Mouse (Mus musculus): Measurements from ENCODE around the gene Pdlim5. TPM values are rescaled to one million over a fixed set of nuclear protein-coding genes. Genes with fewer than 3 reads are reported as not detected.
A peak's percentile ranks its signal among the peaks of the same experiment; 100 is the strongest.
"Not testable (repeated sequence)": the region's sequence is repeated elsewhere in the genome, so short reads cannot be mapped to it uniquely, and the experiment has no call there.

The Pdlim5 gene
- polyA plus RNA-seq, 1 experiment from 2014 or later: 9.4 TPM

DNA sequence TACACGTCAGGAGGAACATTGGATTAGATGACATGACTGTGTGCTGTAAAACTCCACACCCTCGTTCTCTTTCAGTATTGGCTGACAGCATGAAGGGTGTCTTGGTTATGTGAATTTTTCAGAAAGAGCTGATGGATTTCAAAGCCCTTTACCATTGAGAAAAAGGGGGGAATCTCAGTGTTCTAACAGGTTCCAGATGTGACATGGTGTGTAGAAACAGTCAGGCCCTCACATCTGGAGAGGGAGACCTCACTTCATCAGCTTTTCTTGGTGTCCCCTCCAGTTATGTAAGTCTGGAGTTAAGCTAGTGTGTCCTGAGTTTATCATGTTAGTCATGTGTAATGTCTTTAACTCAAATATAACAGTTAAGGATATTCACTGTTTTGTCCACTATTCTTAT is 182.7 kb downstream of the Pdlim5 start:
- no peak for ATAC-seq
- no peaks in the 10 kb centered on the region for H3K36me3 ChIP-seq (replicated peaks; ENCODE audit: insufficient read depth, low read length)
- H3K27ac ChIP-seq (ENCODE audit: low read depth): no peak overlapping the region
- TF ChIP-seq CTCF (IDR thresholded peaks at IDR 0.05; ENCODE audit: low read depth) (no peak), EP300 (IDR thresholded peaks at IDR 0.05; ENCODE audit: low read depth) (no peak)
- no peaks in the 10 kb centered on the region for H3K27me3 ChIP-seq (ENCODE audit: insufficient read depth, low read length)
- no peaks in the 10 kb centered on the region for H3K9me3 ChIP-seq (ENCODE audit: low read length)
- no peak overlapping the region for H3K9ac ChIP-seq (replicated peaks)
- DNase-seq: no peak
- 69% methylated on average over 2 of the region's 2 CpGs for WGBS (ENCODE audit: insufficient replicate concordance)
- no peak overlapping the region for H3K4me2 ChIP-seq (ENCODE audit: low read depth, low read length)
- no peak overlapping the region for H3K4me3 ChIP-seq (ENCODE audit: low read depth, low read length)
- H3K4me1 ChIP-seq (ENCODE audit: insufficient read depth): no peaks in the 10 kb centered on the region

DNA sequence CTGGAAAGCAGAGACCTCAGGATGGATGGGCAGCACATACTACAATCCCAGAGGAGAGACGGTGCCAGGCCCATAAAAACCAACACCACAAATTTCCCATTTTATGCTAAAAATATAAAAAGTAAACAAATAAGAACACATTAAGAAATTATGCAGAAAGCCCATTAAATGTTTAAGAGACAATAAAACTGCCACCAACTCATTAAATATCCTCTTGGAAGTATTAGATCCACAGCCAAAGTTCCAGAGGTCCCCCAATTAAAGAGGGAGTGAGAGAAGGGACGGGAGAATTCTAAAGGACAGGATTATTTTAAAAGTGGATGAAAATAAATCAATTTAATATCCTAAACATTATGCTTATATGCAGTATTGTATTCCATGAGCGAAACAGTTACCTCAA is 183.3 kb downstream of the Pdlim5 start:
- H3K4me3 ChIP-seq (ENCODE audit: low read depth, low read length): no peak overlapping the region
- WGBS (ENCODE audit: insufficient replicate concordance): 63% methylated on average over 3 of the region's 3 CpGs
- no peaks in the 10 kb centered on the region for H3K9me3 ChIP-seq (ENCODE audit: low read length)
- H3K36me3 ChIP-seq (replicated peaks; ENCODE audit: insufficient read depth, low read length): no peaks in the 10 kb centered on the region
- H3K27me3 ChIP-seq (ENCODE audit: insufficient read depth, low read length): no peaks in the 10 kb centered on the region
- H3K9ac ChIP-seq (replicated peaks): no peak overlapping the region
- ATAC-seq: no peak
- no peak overlapping the region for H3K4me2 ChIP-seq (ENCODE audit: low read depth, low read length)
- no peak overlapping the region for H3K27ac ChIP-seq (ENCODE audit: low read depth)
- TF ChIP-seq CTCF (IDR thresholded peaks at IDR 0.05; ENCODE audit: low read depth) (no peak), EP300 (IDR thresholded peaks at IDR 0.05; ENCODE audit: low read depth) (no peak)
- no peaks in the 10 kb centered on the region for H3K4me1 ChIP-seq (ENCODE audit: insufficient read depth)
- DNase-seq: no peak

DNA sequence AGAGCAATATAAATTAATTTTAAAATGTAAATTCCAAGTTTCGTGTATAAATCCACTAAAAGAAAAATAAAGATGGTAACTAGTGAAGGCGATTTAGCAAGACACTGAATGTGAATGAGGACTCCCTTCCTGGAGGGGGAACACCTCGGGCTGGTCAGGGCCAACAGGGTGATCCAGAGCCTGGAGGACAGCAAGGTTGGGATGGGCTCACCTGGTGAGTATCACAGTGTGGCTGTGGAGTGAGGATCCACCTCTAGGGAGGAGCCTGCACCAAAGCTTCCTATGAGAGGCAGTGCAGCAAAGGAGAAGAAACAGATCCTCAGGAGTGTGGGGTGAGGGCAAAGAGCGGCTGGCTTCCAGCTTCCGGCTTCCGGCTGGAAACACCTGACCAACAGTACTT is 185.5 kb downstream of the Pdlim5 start:
- TF ChIP-seq EP300 (IDR thresholded peaks at IDR 0.05; ENCODE audit: low read depth) (no peak), CTCF (IDR thresholded peaks at IDR 0.05; ENCODE audit: low read depth) (no peak)
- Histone ChIP-seq H3K27me3 (ENCODE audit: insufficient read depth, low read length) (no peaks in the 10 kb centered on the region), H3K36me3 (replicated peaks; ENCODE audit: insufficient read depth, low read length) (no peaks in the 10 kb centered on the region), H3K9me3 (ENCODE audit: low read length) (no peaks in the 10 kb centered on the region), H3K4me3 (ENCODE audit: low read depth, low read length) (no peak overlapping the region), H3K27ac (ENCODE audit: low read depth) (no peak overlapping the region), H3K4me2 (ENCODE audit: low read depth, low read length) (no peak overlapping the region), H3K4me1 (ENCODE audit: insufficient read depth) (no peaks in the 10 kb centered on the region), H3K9ac (replicated peaks) (no peak overlapping the region)
- 69% methylated on average over 6 of the region's 6 CpGs for WGBS (ENCODE audit: insufficient replicate concordance)
- DNase-seq (no peak), ATAC-seq (no peak)

DNA sequence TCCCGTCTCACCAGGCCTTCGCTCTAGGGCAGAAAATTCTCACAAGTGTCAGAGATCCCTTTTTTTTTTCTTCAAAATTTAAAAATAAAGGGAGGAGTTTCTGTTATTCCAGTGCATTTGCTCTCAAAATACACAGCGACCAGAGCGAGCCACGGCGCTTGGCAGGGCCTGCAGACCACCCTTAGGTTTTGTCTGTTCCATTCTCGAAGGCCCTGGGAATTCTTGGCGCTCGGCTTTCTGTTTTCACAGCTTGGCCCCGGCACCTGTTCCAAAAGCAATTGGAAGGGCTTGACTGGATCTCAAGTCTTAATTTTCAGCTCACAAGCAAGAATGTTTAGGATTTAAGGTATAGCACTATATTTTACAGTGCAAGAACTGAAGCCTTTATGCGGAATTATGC is 186.4 kb downstream of the Pdlim5 start:
- Histone ChIP-seq H3K4me1 (ENCODE audit: insufficient read depth) (no peaks in the 10 kb centered on the region), H3K4me2 (ENCODE audit: low read depth, low read length) (no peak overlapping the region), H3K27me3 (ENCODE audit: insufficient read depth, low read length) (no peaks in the 10 kb centered on the region), H3K27ac (ENCODE audit: low read depth) (no peak overlapping the region), H3K9me3 (ENCODE audit: low read length) (no peaks in the 10 kb centered on the region), H3K36me3 (replicated peaks; ENCODE audit: insufficient read depth, low read length) (no peaks in the 10 kb centered on the region), H3K4me3 (ENCODE audit: low read depth, low read length) (no peak overlapping the region), H3K9ac (replicated peaks) (no peak overlapping the region)
- no peak for TF ChIP-seq CTCF (IDR thresholded peaks at IDR 0.05; ENCODE audit: low read depth)
- no peak for TF ChIP-seq EP300 (IDR thresholded peaks at IDR 0.05; ENCODE audit: low read depth)
- no peak for ATAC-seq
- 88% methylated on average over 11 of the region's 11 CpGs for WGBS (ENCODE audit: insufficient replicate concordance)
- DNase-seq: no peak

DNA sequence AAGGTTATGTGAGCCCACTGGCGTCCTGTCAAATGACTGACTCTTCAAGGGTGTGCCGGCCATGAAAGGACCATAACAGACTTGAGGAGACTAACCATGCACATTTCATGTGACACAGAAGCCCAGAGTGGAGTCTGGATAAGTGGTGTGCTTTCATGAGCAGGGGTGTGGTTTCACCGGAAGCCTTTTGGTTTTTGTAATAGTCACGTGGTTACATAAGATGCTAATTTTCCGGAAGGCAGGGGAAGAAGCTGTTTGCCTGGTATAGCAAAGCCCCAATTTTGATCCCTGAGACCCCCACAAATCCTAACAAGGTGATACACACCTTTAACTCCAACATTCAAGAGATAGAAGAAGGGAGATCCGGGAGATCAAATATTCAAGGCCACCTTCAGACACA is 188.0 kb downstream of the Pdlim5 start:
- Histone ChIP-seq H3K9me3 (ENCODE audit: low read length) (no peaks in the 10 kb centered on the region), H3K4me3 (ENCODE audit: low read depth, low read length) (no peak overlapping the region), H3K4me1 (ENCODE audit: insufficient read depth) (no peaks in the 10 kb centered on the region), H3K36me3 (replicated peaks; ENCODE audit: insufficient read depth, low read length) (no peaks in the 10 kb centered on the region), H3K27ac (ENCODE audit: low read depth) (no peak overlapping the region), H3K27me3 (ENCODE audit: insufficient read depth, low read length) (no peaks in the 10 kb centered on the region), H3K4me2 (ENCODE audit: low read depth, low read length) (no peak overlapping the region), H3K9ac (replicated peaks) (no peak overlapping the region)
- TF ChIP-seq CTCF (IDR thresholded peaks at IDR 0.05; ENCODE audit: low read depth): no peak
- no peak for TF ChIP-seq EP300 (IDR thresholded peaks at IDR 0.05; ENCODE audit: low read depth)
- ATAC-seq (no peak), DNase-seq (no peak)
- 64% methylated on average over 6 of the region's 6 CpGs for WGBS (ENCODE audit: insufficient replicate concordance)

DNA sequence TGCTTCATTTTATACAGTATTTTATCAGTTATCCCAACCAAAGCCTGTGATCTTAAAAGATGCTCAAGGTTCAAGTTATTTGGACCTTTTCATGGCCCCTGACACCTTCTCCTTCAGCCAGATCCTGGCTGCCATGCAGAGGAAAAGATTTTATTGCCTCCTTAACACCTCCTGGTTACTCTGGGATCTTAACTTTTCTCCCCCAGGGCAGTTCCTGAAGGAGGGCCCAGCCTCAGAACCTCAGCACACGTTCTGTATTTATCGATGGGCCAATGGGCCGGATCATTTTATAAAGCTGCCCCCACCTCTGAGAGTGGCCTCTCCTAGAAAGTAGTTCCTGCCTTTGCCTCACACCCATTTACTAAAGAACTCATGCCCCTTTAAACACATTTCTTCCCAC is 189.2 kb downstream of the Pdlim5 start:
- no peak for DNase-seq
- H3K27me3 ChIP-seq (ENCODE audit: insufficient read depth, low read length): no peaks in the 10 kb centered on the region
- ATAC-seq: no peak
- no peak overlapping the region for H3K4me2 ChIP-seq (ENCODE audit: low read depth, low read length)
- no peaks in the 10 kb centered on the region for H3K9me3 ChIP-seq (ENCODE audit: low read length)
- H3K27ac ChIP-seq (ENCODE audit: low read depth): no peak overlapping the region
- H3K4me3 ChIP-seq (ENCODE audit: low read depth, low read length): no peak overlapping the region
- H3K9ac ChIP-seq (replicated peaks): no peak overlapping the region
- 79% methylated on average over 3 of the region's 3 CpGs for WGBS (ENCODE audit: insufficient replicate concordance)
- H3K4me1 ChIP-seq (ENCODE audit: insufficient read depth): no peaks in the 10 kb centered on the region
- no peaks in the 10 kb centered on the region for H3K36me3 ChIP-seq (replicated peaks; ENCODE audit: insufficient read depth, low read length)
- TF ChIP-seq CTCF (IDR thresholded peaks at IDR 0.05; ENCODE audit: low read depth) (no peak), EP300 (IDR thresholded peaks at IDR 0.05; ENCODE audit: low read depth) (no peak)

DNA sequence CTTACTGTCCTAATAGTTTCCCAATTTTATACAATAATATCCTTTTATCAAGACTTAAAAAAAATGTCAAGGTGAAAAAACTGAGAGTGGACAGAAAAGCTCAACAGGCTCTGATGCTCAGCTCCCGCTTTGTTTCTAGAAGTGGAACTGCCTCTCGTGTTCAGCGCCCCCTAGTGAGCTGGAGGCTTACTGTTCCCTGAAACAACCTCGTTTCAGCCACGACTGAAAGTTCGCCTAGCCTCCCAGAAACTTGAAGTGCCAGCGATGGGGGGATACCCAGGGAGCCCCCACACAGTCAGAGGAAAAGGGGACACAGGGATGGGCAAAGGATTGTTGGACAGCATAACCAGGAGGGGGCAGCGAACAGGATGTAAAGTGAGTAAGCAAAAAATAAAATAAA is 199.4 kb downstream of the Pdlim5 start:
- no peaks in the 10 kb centered on the region for H3K4me1 ChIP-seq (ENCODE audit: insufficient read depth)
- TF ChIP-seq EP300 (IDR thresholded peaks at IDR 0.05; ENCODE audit: low read depth): no peak
- TF ChIP-seq CTCF (IDR thresholded peaks at IDR 0.05; ENCODE audit: low read depth): 0 out of 2 replicates have a peak, but pooled peaks have one; percentile 9
- H3K27me3 ChIP-seq (ENCODE audit: insufficient read depth, low read length): no peaks in the 10 kb centered on the region
- H3K27ac ChIP-seq (ENCODE audit: low read depth): no peak overlapping the region
- H3K4me3 ChIP-seq (ENCODE audit: low read depth, low read length): no peak overlapping the region
- no peak for ATAC-seq
- 75% methylated on average over 8 of the region's 8 CpGs for WGBS (ENCODE audit: insufficient replicate concordance)
- H3K9me3 ChIP-seq (ENCODE audit: low read length): no peaks in the 10 kb centered on the region
- no peaks in the 10 kb centered on the region for H3K36me3 ChIP-seq (replicated peaks; ENCODE audit: insufficient read depth, low read length)
- H3K9ac ChIP-seq (replicated peaks): no peak overlapping the region
- DNase-seq: no peak
- no peak overlapping the region for H3K4me2 ChIP-seq (ENCODE audit: low read depth, low read length)

DNA sequence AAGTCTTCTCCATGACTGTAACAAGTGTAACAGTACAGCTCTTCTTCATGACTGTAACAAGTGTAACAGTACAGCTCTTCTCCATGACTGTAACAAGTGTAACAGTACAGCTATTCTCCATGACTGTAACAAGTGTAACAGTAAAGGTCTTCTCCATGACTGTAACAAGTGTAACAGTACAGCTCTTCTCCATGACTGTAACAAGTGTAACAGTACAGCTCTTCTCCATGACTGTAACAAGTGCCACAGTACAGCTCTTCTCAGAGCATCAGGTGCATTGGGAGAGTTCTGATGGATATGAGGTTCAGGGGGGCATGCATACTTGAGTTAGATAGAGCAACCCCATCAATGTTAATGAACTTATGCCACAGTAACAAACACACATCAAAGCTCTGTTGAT is 203.9 kb downstream of the Pdlim5 start:
- H3K27ac ChIP-seq (ENCODE audit: low read depth); H3K36me3 ChIP-seq (replicated peaks; ENCODE audit: insufficient read depth, low read length); ATAC-seq; H3K4me2 ChIP-seq (ENCODE audit: low read depth, low read length); H3K9me3 ChIP-seq (ENCODE audit: low read length); H3K4me1 ChIP-seq (ENCODE audit: insufficient read depth); H3K4me3 ChIP-seq (ENCODE audit: low read depth, low read length); H3K27me3 ChIP-seq (ENCODE audit: insufficient read depth, low read length); DNase-seq; H3K9ac ChIP-seq (replicated peaks): not testable (repeated sequence)

Measured in liver, postnatal 0 days (tissue).